Mouse (Mus musculus) mature B cell (primary cell): ENCODE results near the gene Coro6.

Experiments used
- in situ Hi-C: fragments of 300-500 bp; cut with MboI; formaldehyde crosslinking; loops from 2 replicates; pipeline ENCODE4 v1.14.3; 2019

Coro6 gene

GRCm38 (mm10) chr11:77493512-77494343 is 31.5 kb downstream of the Coro6 start, which contains the start of gene Git1:
Git1 (plus strand) TSS chr11:77493562.
- in situ Hi-C loops, result no loop called here

DNA sequence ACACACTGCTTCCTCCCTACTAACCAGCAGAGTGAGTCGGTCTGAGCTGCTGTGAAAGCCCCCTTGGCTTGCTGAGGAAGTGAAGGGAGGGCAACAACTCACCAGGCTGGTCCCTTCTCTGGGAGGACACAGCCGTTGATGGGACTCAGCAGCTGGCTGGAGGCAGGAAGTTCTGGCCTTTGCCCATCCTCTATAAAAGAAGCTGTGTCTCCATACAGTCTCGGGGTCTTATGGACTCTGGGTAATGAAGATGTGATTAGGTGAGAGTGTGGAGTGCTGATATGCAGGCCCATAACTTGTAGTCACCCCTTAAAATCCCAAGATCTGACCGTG is 32.1 kb downstream of the Coro6 start:
- in situ Hi-C loops, result no loop called here

- in situ Hi-C loops, result no loop called here
These were observed 32.6 kb downstream of the Coro6 start for GRCm38 (mm10) chr11:77494782-77495181.

DNA sequence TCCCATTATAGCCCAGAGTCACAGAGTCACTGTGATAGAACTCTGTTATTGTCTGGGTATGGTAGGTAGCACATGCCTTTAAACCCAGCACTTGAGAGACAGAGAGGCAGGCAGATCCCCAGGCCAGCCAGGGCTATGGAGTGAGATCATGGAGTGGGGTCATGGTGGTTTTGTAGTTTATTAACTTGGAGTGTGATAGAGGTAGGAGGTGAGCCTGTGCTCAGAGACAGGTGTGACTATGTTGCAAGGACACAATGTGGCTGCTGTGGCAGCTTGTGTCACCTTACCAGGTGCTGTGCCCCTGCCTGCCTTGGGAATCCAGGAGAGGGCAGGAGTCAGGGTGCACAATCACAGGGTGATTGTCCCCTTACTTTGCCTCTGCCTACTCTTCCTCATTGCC is 33.3 kb downstream of the Coro6 start:
- in situ Hi-C loops, result no loop called here

- in situ Hi-C loops, result no loop called here
These were observed 35.1 kb downstream of the Coro6 start for GRCm38 (mm10) chr11:77497341-77497756.

GRCm38 (mm10) chr11:77497851-77498250 is 35.6 kb downstream of the Coro6 start:
- in situ Hi-C loops, result no loop called here

- in situ Hi-C loops, result no loop called here
These were observed 36.3 kb downstream of the Coro6 start for GRCm38 (mm10) chr11:77498261-77499139.

DNA sequence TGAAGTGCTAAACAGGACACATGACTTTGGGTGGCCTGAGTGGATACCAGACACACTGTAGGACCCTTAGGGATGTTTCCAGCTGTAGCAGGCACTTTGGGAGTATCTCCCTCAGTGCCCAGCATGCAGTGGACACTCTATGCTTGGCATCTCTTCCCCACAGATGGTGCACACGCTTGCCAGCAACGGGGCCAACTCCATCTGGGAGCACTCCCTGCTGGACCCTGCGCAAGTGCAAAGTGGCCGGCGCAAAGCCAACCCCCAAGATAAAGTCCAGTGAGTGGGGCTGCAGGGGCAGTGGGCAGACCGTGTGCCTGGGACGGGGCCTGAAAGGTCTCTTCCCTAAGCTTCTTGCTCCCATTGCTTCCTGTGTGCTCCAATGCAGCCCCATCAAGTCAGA is 37.1 kb downstream of the Coro6 start:
- in situ Hi-C loops, result no loop called here

GRCm38 (mm10) chr11:77500361-77501325 is 38.4 kb downstream of the Coro6 start:
- in situ Hi-C loops, result no loop called here

DNA sequence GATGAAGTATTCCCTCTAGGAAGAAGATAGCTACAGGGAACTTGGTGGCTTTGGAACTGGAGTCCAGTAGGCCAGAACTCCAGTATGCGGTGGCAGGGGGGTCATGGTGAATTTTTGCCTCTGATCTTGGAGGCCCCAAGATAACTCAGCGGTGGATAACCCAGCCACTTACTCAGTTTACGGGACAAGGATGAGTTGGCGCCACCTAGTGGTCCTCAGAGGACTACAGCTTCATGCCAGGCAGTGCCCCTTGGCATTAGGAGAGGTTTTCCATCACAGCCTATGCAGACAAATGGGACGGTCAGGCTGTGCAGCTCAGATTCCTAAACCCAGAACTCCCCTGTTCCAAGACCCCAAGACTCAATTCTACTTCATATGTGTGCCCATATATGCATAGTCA is 39.2 kb downstream of the Coro6 start:
- in situ Hi-C loops, result no loop called here

DNA sequence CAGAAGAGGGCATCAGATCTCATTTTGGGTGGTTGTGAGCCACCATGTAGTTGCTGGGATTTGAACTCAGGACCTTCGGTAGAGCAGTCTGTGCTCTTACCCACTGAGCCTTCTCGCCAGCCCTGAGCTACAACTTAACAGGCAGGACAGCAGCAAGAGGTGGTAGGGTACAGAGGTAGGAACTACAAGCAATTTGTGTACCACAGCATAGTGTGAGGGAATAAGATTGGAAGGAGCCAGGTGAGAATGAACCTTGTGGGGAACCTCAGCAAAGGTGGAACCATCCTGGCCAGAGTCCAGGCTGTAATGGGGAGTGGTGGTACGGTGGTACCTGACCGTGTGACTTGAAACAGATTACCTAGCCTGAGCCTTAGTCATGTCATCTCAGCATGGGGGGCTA is 39.8 kb downstream of the Coro6 start:
- in situ Hi-C loops, result no loop called here

DNA sequence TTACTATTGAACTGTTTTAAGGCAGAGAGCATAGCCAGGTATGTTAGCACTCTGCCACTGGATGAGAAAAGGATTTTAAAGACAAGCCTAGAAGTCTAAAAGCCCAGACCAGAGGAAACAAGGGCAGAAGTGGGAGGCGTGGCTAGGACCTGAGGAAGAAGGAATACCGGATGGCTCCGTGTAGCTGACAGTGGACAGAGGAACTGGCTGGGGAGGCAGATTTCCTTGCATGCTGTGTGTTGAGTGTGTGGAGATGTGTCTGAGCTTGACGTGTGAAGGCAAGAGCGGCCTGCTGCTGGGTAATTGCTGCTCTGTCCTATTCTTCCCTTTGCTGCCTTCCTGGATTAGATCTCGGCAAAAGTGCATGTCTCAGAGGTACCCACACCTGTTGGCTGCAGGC is 40.3 kb downstream of the Coro6 start:
- in situ Hi-C loops, result no loop called here

DNA sequence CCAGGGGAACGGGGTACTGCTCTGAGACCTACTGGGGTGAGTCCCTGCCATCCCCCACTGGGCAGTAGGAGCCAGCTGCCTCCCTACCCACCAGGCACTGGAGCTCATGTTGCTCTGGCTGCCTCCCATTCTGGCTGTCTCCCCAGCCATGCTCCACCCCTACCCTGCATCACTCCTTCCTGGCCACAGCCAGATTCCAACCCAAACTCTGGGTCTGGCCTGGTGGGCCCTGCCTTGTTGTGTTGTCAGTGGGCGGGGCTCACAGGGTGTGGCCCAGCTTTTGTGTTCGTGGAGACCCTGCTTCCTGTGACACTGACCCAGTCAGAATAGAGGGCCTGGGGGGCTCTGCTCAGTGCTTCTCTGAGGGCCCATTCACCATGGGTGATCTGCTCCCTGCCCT is 41.3 kb downstream of the Coro6 start:
- in situ Hi-C loops, result no loop called here

GRCm38 (mm10) chr11:77504377-77504776 is 42.2 kb downstream of the Coro6 start:
- in situ Hi-C loops, result no loop called here

DNA sequence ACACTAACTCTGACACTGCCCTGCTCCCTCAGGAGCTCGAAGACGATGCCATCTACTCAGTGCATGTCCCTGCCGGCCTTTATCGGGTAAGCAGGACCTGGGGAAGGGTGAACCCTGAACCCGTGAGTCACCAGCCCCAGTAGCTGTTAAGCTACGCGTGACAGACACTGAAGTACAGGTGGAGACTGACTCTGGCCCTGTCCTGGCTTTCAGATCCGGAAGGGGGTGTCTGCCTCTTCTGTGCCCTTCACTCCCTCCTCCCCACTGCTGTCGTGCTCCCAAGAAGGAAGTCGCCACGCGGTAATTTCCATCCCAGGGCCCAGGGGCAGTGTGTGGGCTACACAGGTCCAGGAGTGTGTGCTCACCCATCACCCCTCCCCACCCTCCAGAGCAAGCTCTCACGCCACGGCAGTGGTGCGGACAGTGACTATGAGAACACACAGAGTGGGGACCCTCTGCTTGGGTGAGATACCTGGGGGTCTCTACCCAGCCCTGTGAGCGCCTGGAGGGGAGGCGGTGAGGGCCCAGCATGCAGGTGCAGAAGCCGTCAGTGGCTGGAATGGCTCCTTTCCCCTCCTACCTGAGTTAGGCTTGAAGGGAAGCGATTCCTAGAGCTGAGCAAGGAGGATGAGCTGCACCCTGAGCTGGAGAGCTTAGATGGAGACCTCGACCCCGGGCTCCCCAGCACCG is 43.2 kb downstream of the Coro6 start:
- in situ Hi-C loops, result no loop called here

DNA sequence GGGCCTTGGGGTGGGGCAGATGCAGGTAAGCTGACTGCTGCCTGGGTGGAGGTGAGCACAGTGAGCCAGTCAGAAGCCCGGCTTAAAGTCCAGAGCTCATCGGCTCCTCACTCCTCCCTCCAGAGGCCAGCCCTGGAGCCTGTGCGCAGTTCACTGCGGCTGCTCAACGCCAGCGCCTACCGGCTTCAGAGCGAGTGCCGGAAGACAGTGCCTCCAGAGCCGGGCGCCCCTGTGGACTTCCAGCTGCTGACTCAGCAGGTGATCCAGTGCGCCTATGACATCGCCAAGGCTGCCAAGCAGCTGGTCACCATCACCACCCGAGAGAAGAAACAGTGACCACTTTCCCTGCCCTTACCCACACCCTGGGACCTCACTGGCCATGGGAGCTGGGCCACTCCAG is 44.1 kb downstream of the Coro6 start:
- in situ Hi-C loops, result no loop called here

GRCm38 (mm10) chr11:77506941-77507340 is 44.7 kb downstream of the Coro6 start:
- in situ Hi-C loops, result no loop called here

GRCm38 (mm10) chr11:77507426-77507825 is 45.2 kb downstream of the Coro6 start:
- in situ Hi-C loops, result no loop called here

- in situ Hi-C loops, result no loop called here
These were observed 46.1 kb downstream of the Coro6 start for GRCm38 (mm10) chr11:77508068-77509021.

GRCm38 (mm10) chr11:77511336-77511735 is 49.1 kb downstream of the Coro6 start:
- in situ Hi-C loops, result no loop called here
